Mouse (Mus musculus): Measurements from ENCODE around the gene Htr7. TPM values are rescaled to one million over a fixed set of nuclear protein-coding genes. Genes with fewer than 3 reads are reported as not detected.

The Htr7 gene
- not detected in 2 replicates for total RNA-seq (2014; fragmentation: Nextera tagmentation)
- total RNA-seq (2017) = not detected in 2 replicates

- ATAC-seq (replicated peaks; ENCODE audit: low FRiP score, low TSS enrichment, poor library complexity, severe bottlenecking) = no peak
Measured at GRCm38 (mm10) chr19:36057231-36057811, at the start of gene Htr7. Gene Htr7 (minus strand): TSS chr19:36057507.

- ATAC-seq (replicated peaks; ENCODE audit: low FRiP score, low TSS enrichment, poor library complexity, severe bottlenecking) = no peak
Measured at GRCm38 (mm10) chr19:36103909-36104308, 46.6 kb upstream of the Htr7 start.

GRCm38 (mm10) chr19:36098916-36099315 lies 41.6 kb upstream of the Htr7 start:
- no peak for ATAC-seq (replicated peaks; ENCODE audit: low FRiP score, low TSS enrichment, poor library complexity, severe bottlenecking)

- no peak for ATAC-seq (replicated peaks; ENCODE audit: low FRiP score, low TSS enrichment, poor library complexity, severe bottlenecking)
Measured at GRCm38 (mm10) chr19:36098265-36098664, 41.0 kb upstream of the Htr7 start.

- no peak for ATAC-seq (replicated peaks; ENCODE audit: low FRiP score, low TSS enrichment, poor library complexity, severe bottlenecking)
Measured at GRCm38 (mm10) chr19:36097194-36097593, 39.9 kb upstream of the Htr7 start.

GRCm38 (mm10) chr19:36090781-36091180 lies 33.5 kb upstream of the Htr7 start:
- ATAC-seq (replicated peaks; ENCODE audit: low FRiP score, low TSS enrichment, poor library complexity, severe bottlenecking) = peak; percentile 93

GRCm38 (mm10) chr19:36083262-36084225 lies 26.2 kb upstream of the Htr7 start, which contains the start of gene Rpp30:
Gene Rpp30 (plus strand): TSS chr19:36083716.
- peak; percentile 96 for ATAC-seq (replicated peaks; ENCODE audit: low FRiP score, low TSS enrichment, poor library complexity, severe bottlenecking)

- ATAC-seq (replicated peaks; ENCODE audit: low FRiP score, low TSS enrichment, poor library complexity, severe bottlenecking) = peak; percentile 88
Measured at GRCm38 (mm10) chr19:36082606-36083261, 25.4 kb upstream of the Htr7 start.

- no peak for ATAC-seq (replicated peaks; ENCODE audit: low FRiP score, low TSS enrichment, poor library complexity, severe bottlenecking)
Measured at GRCm38 (mm10) chr19:36062801-36063529, 5.7 kb upstream of the Htr7 start.

- no peak for ATAC-seq (replicated peaks; ENCODE audit: low FRiP score, low TSS enrichment, poor library complexity, severe bottlenecking)
Measured at GRCm38 (mm10) chr19:36056502-36057221, 645 bp downstream of the Htr7 start.

GRCm38 (mm10) chr19:36046046-36046445 lies 11.3 kb downstream of the Htr7 start:
- ATAC-seq (replicated peaks; ENCODE audit: low FRiP score, low TSS enrichment, poor library complexity, severe bottlenecking) = no peak

- ATAC-seq (replicated peaks; ENCODE audit: low FRiP score, low TSS enrichment, poor library complexity, severe bottlenecking) = no peak
Measured at GRCm38 (mm10) chr19:36014836-36015235, 42.5 kb downstream of the Htr7 start.

GRCm38 (mm10) chr19:36006277-36006676 lies 51.0 kb downstream of the Htr7 start:
- ATAC-seq (replicated peaks; ENCODE audit: low FRiP score, low TSS enrichment, poor library complexity, severe bottlenecking) = peak; percentile 47; the same call in 1 of the 2 replicates

- no peak for ATAC-seq (replicated peaks; ENCODE audit: low FRiP score, low TSS enrichment, poor library complexity, severe bottlenecking)
Measured at GRCm38 (mm10) chr19:36004961-36005360, 52.3 kb downstream of the Htr7 start.

GRCm38 (mm10) chr19:36002476-36003445 lies 54.5 kb downstream of the Htr7 start:
- no peak for ATAC-seq (replicated peaks; ENCODE audit: low FRiP score, low TSS enrichment, poor library complexity, severe bottlenecking)

- ATAC-seq (replicated peaks; ENCODE audit: low FRiP score, low TSS enrichment, poor library complexity, severe bottlenecking) = no peak
Measured at GRCm38 (mm10) chr19:36001512-36001911, 55.8 kb downstream of the Htr7 start.

- no peak for ATAC-seq (replicated peaks; ENCODE audit: low FRiP score, low TSS enrichment, poor library complexity, severe bottlenecking)
Measured at GRCm38 (mm10) chr19:36000955-36001354, 56.4 kb downstream of the Htr7 start.

- no peak for ATAC-seq (replicated peaks; ENCODE audit: low FRiP score, low TSS enrichment, poor library complexity, severe bottlenecking)
Measured at GRCm38 (mm10) chr19:35997384-35997783, 59.9 kb downstream of the Htr7 start.

All from megakaryocyte-erythroid progenitor cell, adult 5-6 weeks (primary cell).